Mouse (Mus musculus) ES-E14 (cell line): ENCODE measurements around the gene Cryl1.

Experiments used
- CHD2 ChIP-seq: IDR thresholded peaks from 2 replicates; pipeline ENCODE4 v1.6.1; 2014; ENCODE audit warnings: mild to moderate bottlenecking, low read depth, low read length, inconsistent platforms
- HCFC1 ChIP-seq: IDR thresholded peaks from 2 replicates; pipeline ENCODE4 v1.6.1; 2012; ENCODE audit warnings: low read length, inconsistent platforms, borderline replicate concordance; ENCODE audit not compliant: insufficient read depth
- MAFK ChIP-seq: IDR thresholded peaks from 2 replicates; pipeline ENCODE4 v1.6.1; 2014; ENCODE audit warnings: mild to moderate bottlenecking, low read depth, low read length, inconsistent platforms; ENCODE audit not compliant: insufficient read depth
- ZC3H11A ChIP-seq: IDR thresholded peaks from 2 replicates; pipeline ENCODE4 v1.6.1; 2012; ENCODE audit warnings: low read depth, mild to moderate bottlenecking, inconsistent platforms, low read length, borderline replicate concordance
- ZNF384 ChIP-seq: IDR thresholded peaks from 2 replicates; pipeline ENCODE4 v1.6.1; 2012; ENCODE audit warnings: low read depth, low read length, inconsistent platforms

- TF ChIP-seq ZNF384 (no peak), HCFC1 (no peak), ZC3H11A (no peak), CHD2 (no peak), MAFK (peak; percentile 68)
Measured at GRCm38 (mm10) chr14:57407039-57407987, 9.0 kb upstream of the Cryl1 start.
